Mouse (Mus musculus) CH12.LX (cell line): ENCODE data around the gene Tsr1.

Source experiments
- CTCF ChIP-seq, 2 experiments: IDR thresholded peaks in 1 of 2; conservative IDR thresholded peaks in 1 of 2; 2 replicates each; pipeline ENCODE4 v1.5.1; 2011 to 2012; ENCODE audit warnings: low read depth in 2 of 2, low read length in 2 of 2, improper control_type of control experiment in 1 of 2, inconsistent platforms in 1 of 2, mild to moderate bottlenecking in 1 of 2, moderate library complexity in 1 of 2
- EP300 ChIP-seq: IDR thresholded peaks from 2 replicates; pipeline ENCODE4 v1.6.1; 2011; ENCODE audit warnings: low read length, improper control_type of control experiment
- KAT2A ChIP-seq: IDR thresholded peaks from 2 replicates; pipeline ENCODE4 v1.6.1; 2012; ENCODE audit warnings: low read length, improper control_type of control experiment, inconsistent platforms; ENCODE audit not compliant: insufficient replicate concordance
- MAZ ChIP-seq: IDR thresholded peaks from 2 replicates; pipeline ENCODE4 v1.6.1; 2012; ENCODE audit warnings: low read depth, mild to moderate bottlenecking, inconsistent platforms, low read length, improper control_type of control experiment, moderate library complexity
- MXI1 ChIP-seq: IDR thresholded peaks from 2 replicates; pipeline ENCODE4 v1.6.1; 2011; ENCODE audit warnings: mild to moderate bottlenecking, low read depth, low read length, improper control_type of control experiment
- NRF1 ChIP-seq: IDR thresholded peaks from 2 replicates; pipeline ENCODE4 v1.6.1; 2014; ENCODE audit warnings: low read depth, mild to moderate bottlenecking, inconsistent platforms, low read length, improper control_type of control experiment, moderate library complexity
- POLR2A ChIP-seq: IDR thresholded peaks from 2 replicates; pipeline ENCODE4 v1.6.1; 2011; ENCODE audit warnings: low read depth, mild to moderate bottlenecking, improper control_type of control experiment, low read length
- TBP ChIP-seq: conservative IDR thresholded peaks from 2 replicates; pipeline ENCODE4 v1.6.1; 2011; ENCODE audit warnings: low read depth, low read length, improper control_type of control experiment
- USF1 ChIP-seq: IDR thresholded peaks from 2 replicates; pipeline ENCODE4 v1.6.1; 2014; ENCODE audit warnings: low read depth, mild to moderate bottlenecking, inconsistent platforms, low read length, improper control_type of control experiment

- TF ChIP-seq TBP: peak; percentile 91
- peak; percentile 59 for TF ChIP-seq USF1
- TF ChIP-seq EP300: no peak
- peak; percentile 100 for TF ChIP-seq MXI1
- TF ChIP-seq KAT2A: peak; percentile 81
- peak; percentile 54 for TF ChIP-seq NRF1
- TF ChIP-seq POLR2A: peak; percentile 96
- no peak for TF ChIP-seq MAZ
- TF ChIP-seq CTCF (conservative IDR thresholded peaks at IDR 0.05 in 1 of 2, IDR thresholded peaks at IDR 0.05 in 1 of 2; ENCODE audit: low read depth in 2 of 2, low read length in 2 of 2): no peak
Measured at GRCm38 (mm10) chr11:74897678-74898516, at the start of gene Tsr1.
